Mouse (Mus musculus) CD4-positive helper T cell, adult 2 months (primary cell): Measurements from ENCODE around the gene Cep104.

Source experiments
- DNase-seq: peaks from one replicate; pipeline ENCODE4 v3.0.0-alpha.2; 2012; ENCODE audit warnings: low read depth, missing footprints, low spot score

Cep104 gene

DNA sequence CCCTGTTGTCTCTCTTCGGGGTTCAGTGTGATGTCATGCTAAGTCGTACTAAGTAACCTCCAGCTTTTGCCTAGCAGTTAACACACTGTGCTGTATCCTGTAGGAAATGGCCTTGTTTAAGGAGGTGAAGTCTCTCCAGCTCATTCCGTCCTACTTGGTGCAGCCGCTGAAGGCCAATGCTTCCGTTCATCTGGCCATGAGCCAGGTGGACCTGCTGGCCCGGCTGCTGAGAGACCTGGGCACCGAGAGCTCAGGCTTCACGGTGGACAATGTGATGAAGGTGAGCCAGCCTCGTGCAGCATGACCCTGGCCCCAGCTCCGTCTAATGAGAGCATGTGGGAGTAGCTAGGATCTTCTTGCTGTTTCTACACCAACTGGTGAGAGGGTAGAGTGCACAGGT, 17.7 kb downstream of the Cep104 start:
- no peak for DNase-seq

DNA sequence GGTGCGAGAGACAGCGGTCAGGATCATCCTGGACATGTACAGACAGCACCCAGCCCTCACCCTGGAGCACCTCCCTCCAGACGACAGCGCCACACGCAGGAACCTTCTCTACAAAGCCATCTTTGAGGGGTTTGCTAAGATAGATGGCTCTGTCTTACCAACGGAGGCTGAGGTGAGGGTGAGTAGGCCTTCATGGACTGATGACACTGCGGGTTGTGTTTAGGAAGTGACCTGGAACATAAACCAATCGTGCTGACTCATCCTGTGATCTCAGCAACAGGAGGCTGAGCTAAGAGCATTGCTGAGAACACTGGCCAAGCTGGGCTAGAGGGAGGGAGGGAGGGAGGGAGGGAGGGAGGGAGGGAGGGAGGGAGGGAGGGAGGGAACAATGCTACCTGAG, 18.5 kb downstream of the Cep104 start:
- no peak for DNase-seq

DNA sequence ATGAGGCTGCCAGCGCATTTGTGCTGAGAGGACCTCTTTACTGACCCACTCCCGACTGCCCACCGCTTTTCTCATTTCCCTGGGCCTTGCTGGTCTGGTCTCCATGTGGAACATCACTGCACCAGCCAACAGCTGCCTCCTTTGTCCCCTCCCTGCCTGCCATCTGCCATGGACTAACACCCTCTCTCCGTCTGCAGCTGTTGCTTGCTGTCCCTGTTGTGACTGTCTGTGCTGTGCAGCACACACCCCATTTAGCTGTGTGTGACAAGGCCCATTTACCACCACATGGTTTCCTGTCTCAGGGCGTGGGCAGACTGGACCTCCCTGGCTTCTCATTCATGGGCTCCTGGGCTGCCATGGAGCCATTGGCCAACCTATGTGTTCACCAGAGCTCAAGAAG, 30.5 kb downstream of the Cep104 start:
- no peak for DNase-seq

DNA sequence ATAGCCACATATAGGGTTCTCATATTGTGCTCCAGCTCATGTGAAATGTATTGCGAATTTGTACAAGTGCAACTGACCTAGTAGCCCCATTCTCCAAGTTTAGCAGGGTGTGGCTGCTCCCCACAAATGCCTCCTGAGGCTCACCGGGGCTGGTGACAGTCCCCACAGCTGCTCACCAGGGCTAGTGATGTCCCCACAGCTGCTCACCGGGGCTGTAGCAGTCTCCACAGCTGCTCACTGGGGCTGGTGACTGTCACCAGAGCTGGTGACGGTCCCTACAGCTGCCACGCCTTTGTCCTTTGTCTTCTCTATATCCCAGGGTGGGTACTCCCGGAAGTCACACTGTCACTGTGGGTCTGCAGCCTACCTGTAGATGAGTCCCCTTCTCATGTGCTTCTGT, 31.3 kb downstream of the Cep104 start:
- DNase-seq: no peak

DNA sequence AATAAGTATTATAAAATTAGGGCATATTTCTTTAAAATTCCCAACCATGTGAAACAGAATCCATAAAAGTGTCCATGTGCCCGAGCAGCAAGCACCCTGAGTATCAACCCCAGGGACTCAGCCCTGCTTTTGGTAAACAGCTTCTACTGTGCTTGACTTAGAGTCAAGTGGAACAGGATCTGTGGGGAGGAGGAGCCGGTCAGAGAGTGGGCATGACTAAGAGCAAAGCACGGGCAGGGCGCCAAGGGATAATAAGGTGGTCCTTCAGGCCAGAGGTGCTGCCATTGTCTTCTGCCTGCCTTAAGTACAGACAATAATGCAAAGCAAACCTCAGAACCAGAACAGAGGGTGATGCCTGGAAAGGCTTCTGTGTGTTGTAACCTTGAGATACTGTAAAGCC, 32.8 kb downstream of the Cep104 start:
- no peak for DNase-seq

DNA sequence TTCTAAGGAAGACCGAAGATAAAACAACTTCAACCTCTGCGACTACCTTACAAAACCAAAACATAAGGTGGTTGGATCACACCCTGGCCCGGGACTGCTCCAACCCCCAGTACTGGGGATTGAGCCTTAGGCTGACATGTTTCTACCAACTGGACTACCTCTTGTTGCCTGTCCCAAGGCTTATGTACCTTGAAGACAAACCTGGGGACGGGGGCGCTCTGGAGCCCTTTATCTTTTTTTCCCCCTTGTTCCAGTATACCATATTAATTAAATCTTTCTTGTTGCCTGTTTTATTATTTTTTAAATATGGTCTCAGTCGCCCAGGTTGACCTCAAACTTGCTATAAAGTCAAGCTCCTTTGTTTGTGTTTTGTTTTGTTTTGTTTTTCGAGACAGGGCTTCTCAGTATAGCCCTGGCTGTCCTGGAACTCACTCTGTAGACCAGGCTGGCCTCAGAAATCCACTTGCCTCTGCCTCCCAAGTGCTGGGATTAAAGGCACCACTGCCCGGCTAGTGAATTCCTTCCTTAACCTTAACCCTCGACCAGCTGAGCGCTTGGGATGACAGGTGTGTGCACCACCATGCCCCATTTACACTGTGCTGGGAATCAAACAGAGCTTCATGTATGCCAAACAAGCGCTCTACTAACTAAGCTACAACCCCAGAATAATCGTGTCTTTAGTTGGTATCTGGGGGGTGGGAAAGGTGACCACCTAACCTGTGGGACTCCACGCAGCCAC, 36.1 kb downstream of the Cep104 start:
- no peak for DNase-seq

DNA sequence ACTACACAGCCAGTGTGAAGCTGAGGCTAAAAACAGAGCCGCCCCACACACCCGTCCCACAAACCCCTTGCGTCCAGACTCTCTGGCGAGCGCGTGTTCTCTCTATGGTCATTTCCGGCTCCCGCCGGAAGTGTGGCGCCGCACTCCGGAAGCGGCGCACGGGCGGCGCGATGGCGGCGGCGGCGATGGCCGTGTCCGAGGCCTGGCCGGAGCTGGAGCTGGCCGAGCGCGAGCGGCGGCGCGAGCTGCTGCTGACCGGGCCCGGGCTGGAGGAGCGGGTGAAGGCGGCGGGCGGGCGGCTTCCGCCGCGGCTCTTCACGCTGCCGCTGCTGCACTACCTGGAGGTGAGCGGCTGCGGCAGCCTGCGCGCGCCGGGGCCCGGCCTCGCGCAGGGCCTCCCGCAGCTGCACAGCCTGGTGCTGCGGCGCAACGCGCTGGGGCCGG, 36.7 kb downstream of the Cep104 start, which contains the start of gene Lrrc47:
TSS of gene Lrrc47 (plus strand) at position 86 of the 444 bp plus-strand sequence.
- DNase-seq: peak; percentile 84

DNA sequence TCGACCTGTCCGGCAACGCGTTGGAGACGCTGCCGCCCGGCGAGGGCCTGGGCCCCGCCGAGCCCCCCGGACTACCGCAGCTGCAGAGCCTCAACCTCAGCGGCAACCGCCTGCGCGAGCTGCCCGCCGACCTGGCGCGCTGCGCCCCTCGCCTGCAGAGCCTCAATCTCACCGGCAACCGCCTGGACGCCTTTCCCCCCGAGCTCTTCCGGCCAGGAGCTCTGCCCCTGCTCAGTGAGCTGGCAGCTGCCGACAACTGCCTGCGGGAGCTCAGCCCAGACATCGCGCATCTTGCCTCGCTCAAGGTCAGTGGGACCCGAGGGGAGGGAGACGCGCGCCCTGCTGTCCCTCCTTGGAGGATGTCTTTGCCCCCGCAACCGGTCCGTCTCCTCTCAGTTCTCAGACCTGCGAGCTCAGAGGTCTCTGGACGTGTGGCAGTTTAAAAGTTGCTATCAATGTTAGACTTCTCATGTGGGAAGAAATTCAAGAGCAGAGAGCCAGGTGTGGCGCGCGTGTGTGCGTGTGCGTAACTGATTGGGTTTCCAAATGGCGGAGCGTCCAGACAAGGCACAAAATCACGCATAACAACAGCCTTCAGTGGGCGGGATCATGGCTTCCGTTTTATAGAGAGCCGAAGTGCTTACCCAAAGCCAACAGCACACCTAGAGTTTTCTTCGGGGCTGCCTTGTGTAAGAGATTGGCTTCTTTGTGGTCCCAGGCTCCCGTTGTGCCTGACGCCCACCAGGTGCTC, 37.3 kb downstream of the Cep104 start:
- peak; percentile 52 for DNase-seq

DNA sequence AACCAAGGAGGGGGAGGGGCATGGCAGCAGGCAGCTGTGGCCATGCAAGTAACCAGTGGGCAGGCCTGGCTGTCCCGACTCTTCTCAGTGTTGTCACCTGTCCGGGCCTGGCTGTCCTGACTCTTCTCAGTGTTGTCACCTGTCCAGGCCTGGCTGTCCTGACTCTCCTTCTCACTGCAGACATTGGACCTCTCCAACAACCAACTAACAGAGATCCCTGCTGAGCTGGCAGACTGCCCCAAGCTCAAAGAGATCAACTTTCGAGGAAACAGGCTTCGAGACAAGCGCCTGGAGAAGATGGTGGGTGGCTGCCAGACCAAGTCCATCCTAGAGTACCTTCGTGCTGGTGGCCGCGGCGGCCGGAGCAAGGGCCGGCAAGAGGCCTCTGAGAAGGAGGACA, 40.5 kb downstream of the Cep104 start:
- no peak for DNase-seq

DNA sequence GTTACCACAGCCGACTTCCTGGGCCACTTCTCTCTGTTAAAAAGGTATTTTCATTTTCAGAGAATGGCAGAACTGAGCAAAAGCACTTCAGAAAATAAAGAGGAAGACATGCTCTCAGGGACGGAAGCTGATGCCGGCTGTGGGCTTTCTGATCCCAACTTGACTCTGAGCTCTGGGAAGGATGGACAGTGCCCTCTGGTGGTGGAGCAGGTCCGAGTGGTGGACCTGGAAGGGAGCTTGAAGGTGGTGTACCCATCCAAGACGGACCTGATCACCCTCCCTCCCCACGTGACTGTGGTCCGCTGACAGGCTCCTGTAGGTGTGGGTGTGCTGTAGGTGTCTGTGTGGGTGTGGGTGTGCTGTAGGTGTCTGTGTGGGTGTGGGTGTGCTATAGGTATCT, 44.6 kb downstream of the Cep104 start:
- DNase-seq: peak; percentile 29

DNA sequence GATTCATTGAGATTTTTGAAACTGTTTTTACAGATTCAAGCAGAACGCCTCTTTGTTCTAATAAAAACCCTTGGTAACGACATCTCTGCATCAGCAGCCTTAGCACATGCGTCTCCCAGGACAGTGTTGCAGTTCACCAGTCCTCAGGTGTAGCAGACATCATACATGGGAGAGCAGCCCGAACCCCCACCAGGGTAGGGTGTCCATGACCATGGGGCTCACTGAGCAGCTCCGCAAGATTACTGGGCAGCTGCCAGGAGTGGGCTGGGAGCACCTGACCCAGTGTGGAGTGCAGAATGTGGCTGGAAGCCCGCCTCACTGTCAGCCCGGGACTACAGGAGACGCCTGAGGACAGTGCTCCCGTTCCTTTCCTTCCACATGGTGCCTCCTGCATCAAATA, 46.4 kb downstream of the Cep104 start:
- DNase-seq: no peak

DNA sequence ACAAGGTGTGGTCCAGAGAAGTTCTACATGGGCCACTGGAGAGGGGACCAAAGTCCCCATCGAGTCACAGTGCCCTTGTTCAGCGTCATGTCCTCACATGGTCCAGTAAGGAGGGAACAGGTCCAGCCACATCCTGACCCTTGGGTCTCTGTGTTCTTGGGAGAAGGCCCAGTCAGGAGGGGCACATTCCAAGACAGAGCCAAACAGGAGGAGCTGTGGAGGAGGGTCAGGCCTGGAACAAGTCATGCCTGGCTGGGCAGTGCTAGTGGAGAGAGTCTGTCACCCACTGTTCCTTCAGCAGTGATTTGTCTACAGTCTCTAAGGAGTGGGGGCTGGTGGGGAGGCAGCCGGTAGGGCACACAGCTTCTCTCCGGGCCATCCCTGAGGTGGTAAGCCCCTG, 47.4 kb downstream of the Cep104 start:
- DNase-seq: no peak

DNA sequence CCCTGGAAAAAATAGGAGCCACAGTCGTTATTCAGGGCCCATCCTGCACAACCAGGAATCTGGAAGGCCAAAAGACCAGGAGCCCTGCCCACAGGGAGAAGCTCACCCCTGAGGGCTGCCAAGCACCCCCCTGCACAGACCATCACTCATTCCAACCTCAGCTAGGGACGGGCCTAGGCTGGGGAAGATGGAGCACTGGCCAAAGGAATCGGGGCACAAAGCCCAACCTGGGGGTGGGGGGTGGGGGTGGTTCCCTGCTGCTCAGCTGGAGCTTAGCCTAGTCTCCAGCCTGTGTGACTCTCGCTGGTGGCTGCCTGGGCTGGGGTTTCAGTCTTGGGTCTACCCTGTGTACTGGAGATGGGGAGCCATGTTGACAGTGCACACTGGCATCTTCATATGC, 47.9 kb downstream of the Cep104 start:
- no peak for DNase-seq

DNA sequence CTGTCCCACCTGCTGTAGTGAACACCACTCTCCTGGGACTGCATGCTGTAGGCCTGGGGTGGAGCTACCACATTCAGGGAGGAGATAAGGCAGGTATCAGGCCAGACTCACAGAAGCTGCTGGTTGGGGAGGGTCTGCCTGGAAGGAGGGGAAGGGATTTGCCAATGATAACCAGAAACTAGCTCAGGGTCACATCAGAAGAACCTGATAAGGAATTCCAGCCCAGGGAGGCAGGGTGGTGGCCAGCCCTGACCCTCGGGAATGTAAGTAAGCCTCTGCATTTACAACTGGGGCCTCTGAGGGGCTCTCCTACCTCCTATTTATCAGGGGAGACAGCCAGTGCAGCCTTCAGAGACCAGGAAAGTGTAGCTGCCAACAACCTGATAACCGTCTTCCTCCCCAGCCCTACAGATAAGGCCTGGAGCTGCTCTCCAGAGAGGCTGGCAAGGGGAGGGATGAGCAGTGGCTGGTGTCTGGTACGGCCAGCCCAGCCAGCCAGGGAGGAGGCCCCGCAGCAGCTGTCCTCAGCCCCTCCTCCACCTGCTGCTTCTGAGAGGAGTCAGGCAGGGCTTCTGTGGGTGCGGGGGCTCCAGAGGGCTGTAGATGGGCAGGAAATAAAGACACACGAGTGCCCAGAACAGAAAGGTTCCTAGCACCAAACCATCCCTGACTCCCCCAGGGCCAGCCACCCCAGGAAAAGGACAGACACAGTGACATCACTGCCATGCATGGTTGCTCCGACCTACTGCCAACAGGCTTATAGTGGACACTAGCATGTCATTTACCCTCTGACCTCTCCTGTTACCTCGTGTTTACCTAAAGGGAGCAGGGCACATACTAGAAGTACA, 49.0 kb downstream of the Cep104 start:
- no peak for DNase-seq

DNA sequence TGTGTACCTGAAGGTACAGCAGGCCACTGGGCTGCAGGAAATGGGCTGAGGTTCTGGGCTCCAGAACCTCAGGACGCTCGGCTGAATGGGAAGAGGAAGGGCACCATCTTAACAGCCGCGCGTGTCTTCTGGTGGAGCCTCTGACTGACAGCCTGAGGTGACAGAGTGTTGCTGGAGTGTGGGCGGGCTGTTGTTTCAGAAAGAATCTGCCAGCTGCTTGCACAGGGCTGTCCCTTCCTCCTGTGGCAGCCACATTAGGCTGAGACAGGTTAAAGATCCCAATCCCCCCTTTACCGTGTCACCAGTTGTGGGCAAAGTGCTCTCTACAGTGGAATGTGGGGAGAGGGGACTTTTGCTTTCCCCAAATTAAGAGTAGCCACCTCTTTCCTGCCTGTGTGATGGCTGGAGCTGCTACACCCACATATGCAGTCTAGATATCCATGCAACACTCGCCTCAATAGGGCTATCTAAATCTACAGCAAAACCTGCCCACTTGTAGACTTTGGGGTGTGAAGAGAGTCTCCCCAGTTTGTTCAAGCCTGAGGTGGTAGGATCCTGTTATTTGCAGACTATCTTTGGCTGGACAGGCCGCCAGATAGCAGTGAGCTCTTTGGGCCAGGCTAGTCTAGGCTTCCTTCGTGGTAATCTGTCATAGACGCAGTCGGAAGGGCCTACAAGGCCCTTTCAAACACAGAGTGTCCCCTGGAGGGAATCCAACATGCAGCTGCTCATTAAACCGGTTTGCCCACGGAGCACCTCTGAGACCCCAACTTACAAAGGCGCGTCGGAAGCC, 49.9 kb downstream of the Cep104 start:
- no peak for DNase-seq

DNA sequence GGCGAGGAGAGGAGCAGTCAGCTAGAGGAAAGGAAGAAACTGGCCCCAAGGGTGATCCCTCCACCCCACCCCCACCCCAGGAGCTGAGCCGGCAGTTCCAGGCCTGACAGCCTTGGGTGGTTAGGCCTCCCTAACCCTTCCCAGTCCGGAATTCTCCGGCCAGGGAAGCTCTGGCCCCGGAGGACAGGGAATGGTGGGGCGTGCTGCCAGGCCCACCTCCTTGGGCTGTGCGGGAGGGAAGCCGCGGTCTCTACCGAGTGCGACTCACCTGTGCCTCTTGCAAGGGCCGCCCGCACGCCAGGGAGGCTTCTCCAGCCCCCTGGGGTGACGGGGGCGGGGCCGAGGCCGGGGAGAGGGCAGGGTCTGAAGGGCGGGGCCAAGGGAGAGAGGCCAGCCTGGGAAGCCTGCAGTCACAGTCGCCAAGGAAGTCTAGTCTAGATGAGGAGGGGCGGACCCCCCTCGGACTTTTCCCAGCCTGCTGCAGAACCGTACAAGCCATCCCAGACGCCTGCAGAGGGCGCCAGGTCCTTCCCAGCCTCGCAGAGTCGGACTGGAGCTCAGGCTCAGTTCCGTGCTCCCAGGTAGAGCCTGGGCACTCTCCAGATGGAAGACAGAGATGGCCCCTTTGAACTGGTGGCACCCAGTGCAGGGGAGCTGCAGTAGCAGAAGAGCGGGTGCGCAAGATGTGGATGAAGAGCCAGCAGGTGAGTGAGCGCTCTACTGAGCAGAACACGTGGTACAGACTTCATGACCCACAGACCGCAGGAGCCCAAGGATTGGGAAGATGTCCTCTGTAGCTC, 50.8 kb downstream of the Cep104 start, which contains the start of gene Smim1:
TSS of gene Smim1 (minus strand) at position 590 of the 800 bp plus-strand sequence.
- no peak for DNase-seq

DNA sequence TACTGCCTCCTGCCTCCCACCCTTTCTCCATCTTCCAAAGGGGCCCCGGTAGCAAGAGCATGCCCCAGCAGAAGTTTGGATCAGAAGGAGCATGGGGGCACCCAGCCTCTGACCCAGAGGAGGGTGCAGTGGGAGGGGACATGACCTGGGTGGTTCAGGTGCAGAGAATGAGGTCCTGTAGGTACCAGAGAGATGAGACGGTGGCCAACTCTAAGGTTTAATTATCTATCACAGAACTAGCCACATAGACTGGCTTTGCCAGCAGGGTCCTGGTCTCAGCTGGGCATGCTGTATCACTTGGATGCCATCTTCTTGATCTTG, 51.4 kb downstream of the Cep104 start:
- no peak for DNase-seq

DNA sequence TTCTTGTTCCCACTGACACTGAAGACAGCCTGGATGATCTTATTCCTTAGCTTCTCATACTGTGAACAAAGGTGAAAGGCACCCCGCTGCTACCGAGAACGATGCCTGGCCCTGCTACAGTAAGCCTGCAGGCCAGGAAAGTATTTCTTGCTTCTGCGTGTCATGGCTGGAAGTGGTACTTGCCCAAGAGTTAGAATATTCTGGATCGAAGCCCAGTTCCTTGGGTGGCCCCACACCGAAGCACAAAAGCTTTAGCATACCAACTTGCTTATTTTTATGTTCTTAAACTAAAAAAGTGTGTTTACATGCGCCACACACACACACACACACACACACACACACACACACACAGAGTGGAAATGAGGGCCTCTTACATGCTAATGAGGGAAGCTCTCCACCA, 53.1 kb downstream of the Cep104 start:
- no peak for DNase-seq

DNA sequence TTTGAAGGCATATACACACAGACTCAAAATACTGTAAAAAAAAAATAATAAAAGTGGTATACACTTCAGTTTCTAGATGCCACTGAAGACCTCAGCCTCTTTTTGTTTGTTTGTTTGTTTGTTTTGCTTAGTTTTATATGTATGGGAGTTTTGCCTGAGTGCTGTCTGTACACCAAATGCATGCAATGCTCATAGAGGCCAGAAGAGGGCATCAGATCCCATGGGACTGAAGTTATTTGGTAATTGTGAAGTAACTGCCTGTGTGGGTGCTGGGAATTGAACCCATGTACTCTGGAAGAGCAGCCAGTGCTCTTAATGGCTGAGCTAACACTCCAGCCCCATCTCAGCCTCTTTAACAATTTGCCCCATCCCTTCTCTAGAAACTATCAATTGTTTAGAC, 53.7 kb downstream of the Cep104 start:
- no peak for DNase-seq

DNA sequence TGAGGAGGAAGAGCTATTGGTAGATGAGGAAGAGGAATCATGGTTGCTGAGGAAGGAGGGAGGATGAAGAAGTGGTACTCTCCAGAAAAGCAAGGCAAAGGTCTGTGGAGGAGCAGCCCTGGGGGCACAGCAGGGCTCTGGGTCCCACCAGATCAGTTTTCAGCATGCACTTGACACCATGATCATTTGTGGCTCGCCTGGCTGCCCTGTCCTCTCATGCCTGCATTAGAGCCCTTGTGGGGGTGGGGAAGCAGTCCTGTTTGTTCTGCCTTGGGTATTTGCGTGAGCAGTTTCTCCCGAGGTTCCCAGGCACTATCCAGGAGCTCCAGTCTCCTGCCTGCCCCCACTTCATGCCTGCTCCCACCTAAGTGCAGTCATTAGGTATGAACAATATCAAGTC, 62.1 kb downstream of the Cep104 start:
- DNase-seq: no peak

DNA sequence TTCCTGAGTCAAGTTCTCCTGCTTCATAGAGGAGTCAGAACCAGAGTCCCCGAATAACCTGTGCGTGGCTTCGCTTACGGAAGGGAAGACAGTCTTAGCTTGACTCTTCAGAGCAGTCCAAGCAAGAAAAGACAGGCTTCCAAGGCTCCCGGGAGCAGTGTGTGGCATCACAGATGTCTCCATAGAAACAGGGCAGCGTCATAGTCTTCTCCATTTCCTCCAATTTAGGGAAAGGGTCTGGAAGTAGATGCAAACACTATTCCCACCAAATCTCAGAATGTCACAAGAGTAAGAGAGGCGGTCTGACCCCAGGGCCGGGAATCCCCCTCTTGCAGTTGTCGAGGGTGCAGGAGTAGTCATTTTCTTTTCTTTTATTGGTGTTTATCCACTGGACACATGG, 67.6 kb downstream of the Cep104 start, which contains the start of gene Ccdc27:
TSS of gene Ccdc27 (minus strand) at position 101 of the 400 bp plus-strand sequence.
- DNase-seq: no peak
